Mouse (Mus musculus) ES-Bruce4 (cell line): ENCODE results near the gene D430041D05Rik.

Experiments used
- CTCF ChIP-seq: IDR thresholded peaks from one replicate; pipeline ENCODE4 v1.8.1; 2011; ENCODE audit warnings: low read depth, low read length
- EP300 ChIP-seq: IDR thresholded peaks from 2 replicates; pipeline ENCODE4 v1.6.1; 2011; ENCODE audit warnings: low read depth, low read length; ENCODE audit not compliant: insufficient read depth

- no peak for TF ChIP-seq CTCF
- no peak for TF ChIP-seq EP300
Measured at GRCm38 (mm10) chr2:104135920-104136319, 274.9 kb downstream of the D430041D05Rik start.
